Mouse (Mus musculus) E14TG2a.4 (cell line): ENCODE data around the gene Spa17.

Source experiments
- H3K27me3 ChIP-seq: 2 replicates; pipeline ENCODE4 v1.6.1; 2014; ENCODE audit warnings: low read length, control low read depth; ENCODE audit not compliant: insufficient read depth
- H3K36me3 ChIP-seq: 2 replicates; pipeline ENCODE4 v1.6.1; 2014; ENCODE audit warnings: low read length, control low read depth; ENCODE audit not compliant: insufficient read depth
- H3K4me1 ChIP-seq: replicated peaks from 2 replicates; pipeline ENCODE4 v1.6.1; 2014; ENCODE audit warnings: low read depth, low read length, control low read depth
- H3K4me3 ChIP-seq: replicated peaks from 2 replicates; pipeline ENCODE4 v1.5.1; 2014; ENCODE audit warnings: mild to moderate bottlenecking, low read length
- H3K9me3 ChIP-seq: 2 replicates; pipeline ENCODE4 v1.6.1; 2014; ENCODE audit warnings: low read length, control low read depth
- CTCF ChIP-seq: conservative IDR thresholded peaks from 2 replicates; pipeline ENCODE4 v1.5.1; 2014; ENCODE audit warnings: low read length
- NANOG ChIP-seq: IDR thresholded peaks from 2 replicates; pipeline ENCODE4 v1.6.1; 2014; ENCODE audit warnings: borderline replicate concordance, low read length, mixed read lengths
- POU5F1 ChIP-seq: IDR thresholded peaks from 2 replicates; pipeline ENCODE4 v1.6.1; 2014; ENCODE audit warnings: low read length, borderline replicate concordance

The Spa17 gene

DNA sequence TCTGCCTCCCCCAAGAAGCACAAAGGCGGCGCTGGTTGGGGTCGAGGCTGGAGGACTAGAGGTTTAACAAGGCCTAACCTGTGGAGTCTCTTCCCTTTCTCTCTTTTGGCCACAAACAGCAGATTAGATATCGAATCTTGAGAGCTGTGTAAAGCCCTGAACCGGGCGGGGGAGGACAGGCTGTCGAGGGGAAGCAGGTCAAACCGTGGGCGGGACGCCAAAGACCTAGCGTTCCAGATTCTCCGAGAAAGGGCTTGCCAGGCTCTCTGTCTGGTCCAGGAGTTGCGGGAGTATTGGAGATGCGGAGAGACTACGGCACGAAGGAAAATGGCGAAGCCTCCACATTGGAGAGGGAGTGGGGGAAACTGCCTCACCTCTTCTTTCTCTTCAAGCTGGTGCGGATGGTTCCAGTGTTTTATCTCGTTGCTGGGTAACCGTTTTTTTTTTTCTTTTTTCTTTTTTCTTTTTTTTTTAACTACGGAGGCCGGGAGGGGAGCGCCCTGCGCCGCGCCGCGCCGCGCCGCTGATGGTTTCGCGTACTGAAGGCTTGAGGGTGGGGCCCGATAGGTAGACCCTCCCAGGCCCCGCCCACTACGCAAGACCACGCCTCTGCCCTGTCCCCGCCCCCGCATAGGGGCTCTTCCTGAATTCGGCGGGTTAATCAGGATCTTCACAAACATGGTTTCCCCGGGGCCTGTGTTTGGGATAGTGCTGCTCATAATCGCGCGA lies at the start of gene Spa17:
Spa17 (minus strand) TSS at position 541 of the 729 bp plus-strand sequence.
- Histone ChIP-seq H3K36me3 (no peaks in the 10 kb centered on the region), H3K4me3 (peak within 1 kb of the TSS; percentile 87), H3K27me3 (no peaks in the 10 kb centered on the region), H3K4me1 (peaks cover 21% of the 10 kb centered on the region), H3K9me3 (no peaks in the 10 kb centered on the region)
- TF ChIP-seq POU5F1 (no peak), CTCF (no peak), NANOG (no peak)

- TF ChIP-seq CTCF, result no peak
- TF ChIP-seq NANOG, result no peak
- no peak for TF ChIP-seq POU5F1
- Histone ChIP-seq H3K4me1 (peaks cover 5% of the 10 kb centered on the region), H3K9me3 (no peaks in the 10 kb centered on the region), H3K36me3 (no peaks in the 10 kb centered on the region), H3K4me3 (no peak overlapping the region), H3K27me3 (no peaks in the 10 kb centered on the region)
Measured at GRCm38 (mm10) chr9:37663210-37663609, 49.7 kb upstream of the Spa17 start.

DNA sequence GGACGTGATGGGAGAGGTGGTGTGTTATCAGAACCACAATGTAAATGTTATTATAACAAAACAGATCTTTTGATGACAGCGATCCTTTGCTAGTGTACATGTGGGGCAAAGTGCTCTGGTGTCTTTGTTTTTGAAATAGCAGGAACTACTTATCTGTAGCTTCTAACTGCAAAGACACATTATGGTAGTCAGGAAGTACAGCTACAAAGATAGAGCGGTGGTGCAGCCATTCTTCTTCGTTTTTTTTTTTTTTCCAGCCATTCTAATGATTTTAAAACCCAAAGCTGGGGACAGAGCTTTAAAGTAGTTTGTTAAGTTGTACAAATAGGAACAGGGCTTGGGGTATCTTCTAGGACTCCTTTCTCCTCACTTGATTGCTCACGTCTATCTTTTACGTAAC lies 45.9 kb upstream of the Spa17 start:
- Histone ChIP-seq H3K4me1 (peaks cover 25% of the 10 kb centered on the region), H3K27me3 (no peaks in the 10 kb centered on the region), H3K36me3 (peaks cover 10% of the 10 kb centered on the region), H3K9me3 (no peaks in the 10 kb centered on the region), H3K4me3 (no peak overlapping the region)
- no peak for TF ChIP-seq POU5F1
- no peak for TF ChIP-seq NANOG
- TF ChIP-seq CTCF, result no peak

DNA sequence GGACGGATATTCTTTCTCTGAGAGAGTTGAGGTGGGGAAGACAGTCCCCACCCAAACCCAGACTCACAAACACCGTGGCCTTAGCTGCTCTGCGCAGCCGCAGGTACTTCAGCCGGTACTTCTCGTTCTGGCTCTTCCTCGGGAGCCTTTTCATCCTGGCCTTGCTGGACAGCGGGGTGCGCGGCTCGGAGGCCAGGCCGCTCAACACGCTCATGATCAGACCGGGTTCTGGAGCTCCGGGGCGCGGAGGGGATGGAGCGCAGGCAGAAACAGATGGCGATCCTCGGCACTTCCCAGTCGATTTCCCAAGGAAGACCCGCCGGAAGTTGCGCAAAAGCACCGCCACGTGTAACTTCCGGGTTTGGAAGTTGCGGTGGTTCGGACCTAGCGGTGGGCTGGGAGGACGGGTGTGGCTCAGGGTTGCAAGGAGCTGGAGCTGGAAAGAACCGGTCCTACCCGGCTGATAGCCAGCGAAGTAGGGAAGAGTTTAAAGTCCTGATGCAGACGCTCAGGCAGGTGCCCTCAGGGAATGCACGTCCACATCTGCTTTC lies 43.5 kb upstream of the Spa17 start, which contains the start of gene Tbrg1:
Tbrg1 (minus strand) TSS at position 382 of the 551 bp plus-strand sequence.
- peak within 1 kb of the TSS; percentile 95 for H3K4me3 ChIP-seq
- peaks cover 34% of the 10 kb centered on the region for H3K36me3 ChIP-seq
- peak; percentile 7; the same call in 1 of the 2 replicates for TF ChIP-seq NANOG
- no peak for TF ChIP-seq CTCF
- TF ChIP-seq POU5F1, result no peak
- H3K4me1 ChIP-seq, result peaks cover 39% of the 10 kb centered on the region
- H3K27me3 ChIP-seq, result no peaks in the 10 kb centered on the region
- H3K9me3 ChIP-seq, result no peaks in the 10 kb centered on the region

GRCm38 (mm10) chr9:37656439-37656881 lies 42.9 kb upstream of the Spa17 start:
- TF ChIP-seq POU5F1 (no peak), CTCF (no peak), NANOG (no peak)
- peaks cover 38% of the 10 kb centered on the region for H3K36me3 ChIP-seq
- H3K27me3 ChIP-seq, result no peaks in the 10 kb centered on the region
- peaks cover 39% of the 10 kb centered on the region for H3K4me1 ChIP-seq
- peak overlapping the region; percentile 95 for H3K4me3 ChIP-seq
- H3K9me3 ChIP-seq, result no peaks in the 10 kb centered on the region

- Histone ChIP-seq H3K36me3 (peaks cover 43% of the 10 kb centered on the region), H3K27me3 (no peaks in the 10 kb centered on the region), H3K9me3 (no peaks in the 10 kb centered on the region), H3K4me3 (peak overlapping the region; percentile 95), H3K4me1 (peaks cover 39% of the 10 kb centered on the region)
- TF ChIP-seq CTCF (no peak), POU5F1 (no peak), NANOG (no peak)
Measured at GRCm38 (mm10) chr9:37655961-37656360, 42.4 kb upstream of the Spa17 start.

DNA sequence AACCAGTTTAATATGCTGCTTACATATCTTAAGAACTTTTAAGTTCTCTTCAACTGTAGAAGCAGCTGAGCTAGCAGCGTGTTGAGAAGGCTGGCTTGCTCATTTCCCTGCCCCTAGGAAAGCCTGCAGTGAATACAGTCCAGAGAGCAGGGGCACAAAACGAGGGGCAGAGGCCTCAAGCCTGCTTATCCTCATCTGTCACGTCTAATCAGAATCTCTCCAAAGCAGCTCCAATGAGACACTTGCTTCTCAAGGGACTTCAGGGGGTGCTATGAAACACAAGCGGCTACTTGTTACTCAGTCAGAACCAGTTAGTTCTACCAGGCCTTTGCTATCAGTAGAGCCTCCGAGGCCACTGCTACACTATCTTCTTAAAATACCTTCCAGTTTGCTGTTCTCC lies 40.3 kb upstream of the Spa17 start:
- Histone ChIP-seq H3K36me3 (peaks cover 64% of the 10 kb centered on the region), H3K4me3 (no peak overlapping the region), H3K27me3 (no peaks in the 10 kb centered on the region), H3K9me3 (no peaks in the 10 kb centered on the region), H3K4me1 (peaks cover 39% of the 10 kb centered on the region)
- no peak for TF ChIP-seq CTCF
- TF ChIP-seq POU5F1, result no peak
- TF ChIP-seq NANOG, result no peak

- Histone ChIP-seq H3K36me3 (peaks cover 91% of the 10 kb centered on the region), H3K4me3 (no peak overlapping the region), H3K4me1 (peaks cover 22% of the 10 kb centered on the region), H3K9me3 (no peaks in the 10 kb centered on the region), H3K27me3 (no peaks in the 10 kb centered on the region)
- TF ChIP-seq CTCF, result no peak
- TF ChIP-seq POU5F1, result no peak
- TF ChIP-seq NANOG, result no peak
Measured at GRCm38 (mm10) chr9:37650639-37651038, 37.1 kb upstream of the Spa17 start.

GRCm38 (mm10) chr9:37646246-37646645 lies 32.7 kb upstream of the Spa17 start:
- TF ChIP-seq NANOG (no peak), POU5F1 (no peak), CTCF (no peak)
- H3K4me1 ChIP-seq, result no peaks in the 10 kb centered on the region
- H3K9me3 ChIP-seq, result no peaks in the 10 kb centered on the region
- no peaks in the 10 kb centered on the region for H3K27me3 ChIP-seq
- no peak overlapping the region for H3K4me3 ChIP-seq
- H3K36me3 ChIP-seq, result peaks cover 51% of the 10 kb centered on the region
